In genomic region chr11:54271437-54271949, GRCm38 (mm10) we compare ENCODE assay signal across 31 mouse cellular contexts. TPM values are rescaled to one million over a fixed set of nuclear protein-coding genes. Genes with fewer than 3 reads are reported as not detected.
"Had no signal": no experiment of that assay in that cellular context is flagged by ENCODE, and none has a peak within 500 bp of the region (broad histone marks: within the 10 kb centered on the region; RNA-seq: fewer than 3 reads in every experiment).

No protein-coding gene starts in this region.

- ATAC-seq: liver, embryonic 12.5 days; midbrain, embryonic 13.5 days had no signal

- H3K9me3 ChIP-seq: kidney, embryonic 15.5 days; limb, embryonic 12.5 days; limb, embryonic 15.5 days; liver, embryonic 12.5 days; liver, embryonic 15.5 days; midbrain, embryonic 10.5 days; midbrain, embryonic 13.5 days had no signal

- H3K4me3 ChIP-seq: kidney, embryonic 15.5 days; limb, embryonic 12.5 days; limb, embryonic 15.5 days; liver, embryonic 12.5 days; liver, embryonic 15.5 days; midbrain, embryonic 10.5 days; midbrain, embryonic 13.5 days had no signal

- H3K4me1 ChIP-seq: kidney, embryonic 15.5 days; limb, embryonic 12.5 days; limb, embryonic 15.5 days; liver, embryonic 12.5 days; liver, embryonic 15.5 days; midbrain, embryonic 13.5 days had no signal

- H3K9ac ChIP-seq: kidney, embryonic 15.5 days; limb, embryonic 12.5 days; limb, embryonic 15.5 days; liver, embryonic 12.5 days; liver, embryonic 15.5 days; midbrain, embryonic 13.5 days had no signal

- H3K4me2 ChIP-seq: kidney, embryonic 15.5 days; limb, embryonic 12.5 days; limb, embryonic 15.5 days; liver, embryonic 12.5 days; liver, embryonic 15.5 days; midbrain, embryonic 13.5 days had no signal

- H3K27ac ChIP-seq: kidney, embryonic 15.5 days; limb, embryonic 12.5 days; limb, embryonic 15.5 days; liver, embryonic 12.5 days; liver, embryonic 15.5 days; midbrain, embryonic 10.5 days; midbrain, embryonic 13.5 days; stomach, postnatal 0 days had no signal

- H3K27me3 ChIP-seq: kidney, embryonic 15.5 days; limb, embryonic 12.5 days; limb, embryonic 15.5 days; liver, embryonic 15.5 days; midbrain, embryonic 13.5 days had no signal

- DNase-seq: kidney, adult 8-10 months; kidney, postnatal 14 days; kidney, postnatal 4 days; left cerebral cortex, postnatal 4 days; lung, adult 2 months; lung, postnatal 14 days; lung, postnatal 4 days; right cerebral cortex, adult 18-20 months; right cerebral cortex, postnatal 14 days; right cerebral cortex, postnatal 4 days; thymus, adult 2 months; thymus, postnatal 14 days; thymus, postnatal 4 days had no signal

- H3K36me3 ChIP-seq: kidney, embryonic 15.5 days; limb, embryonic 12.5 days; limb, embryonic 15.5 days; liver, embryonic 12.5 days; liver, embryonic 15.5 days; midbrain, embryonic 10.5 days; midbrain, embryonic 13.5 days had no signal

RNA-seq across cellular contexts. Expression of gene Il3, which starts 4.4 kb away (rescaled TPM):
- total RNA-seq: layer of hippocampus, adult 18-20 months; layer of hippocampus, postnatal 14 days; left cerebral cortex, adult 8-10 months; left cerebral cortex, postnatal 14 days; left cerebral cortex, postnatal 4 days; megakaryocyte, adult 5-6 weeks; midbrain, postnatal 0 days had no signal
- polyA plus RNA-seq: kidney, embryonic 15.5 days; limb, embryonic 12.5 days; limb, embryonic 15.5 days; liver, embryonic 12.5 days; liver, embryonic 15.5 days; lung, adult 2 months; lung, embryonic 16.5 days; midbrain, embryonic 10.5 days; midbrain, embryonic 13.5 days; midbrain, postnatal 0 days; neural tube, embryonic 11.5 days; neural tube, embryonic 14.5 days; stomach, embryonic 14.5 days; stomach, postnatal 0 days; thymus, adult 2 months had no signal

RNA-seq across cellular contexts. Expression of gene Csf2, which starts 22.0 kb away (rescaled TPM):
- total RNA-seq: layer of hippocampus, adult 18-20 months; layer of hippocampus, postnatal 14 days; left cerebral cortex, adult 8-10 months; left cerebral cortex, postnatal 14 days; left cerebral cortex, postnatal 4 days; megakaryocyte, adult 5-6 weeks; midbrain, postnatal 0 days had no signal
- polyA plus RNA-seq: kidney, embryonic 15.5 days; limb, embryonic 12.5 days; limb, embryonic 15.5 days; liver, embryonic 12.5 days; liver, embryonic 15.5 days; midbrain, embryonic 10.5 days; midbrain, embryonic 13.5 days; midbrain, postnatal 0 days; neural tube, embryonic 11.5 days; neural tube, embryonic 14.5 days; stomach, embryonic 14.5 days; stomach, postnatal 0 days had no signal
